Mouse (Mus musculus): ENCODE data around the gene Mbtps2.

Mbtps2 gene

GRCm38 (mm10) chrX:157500004-157500403, 98.5 kb downstream of the Mbtps2 start:
- no peak for DNase-seq

GRCm38 (mm10) chrX:157493159-157493558, 105.4 kb downstream of the Mbtps2 start:
- DNase-seq = no peak

GRCm38 (mm10) chrX:157491944-157492726, 106.4 kb downstream of the Mbtps2 start, which contains the start of gene Sms:
TSS of gene Sms (minus strand) at chrX:157492287.
- DNase-seq = peak; percentile 61 to 68

GRCm38 (mm10) chrX:157491145-157491935, 107.2 kb downstream of the Mbtps2 start:
- DNase-seq = peak; percentile 40 to 43

GRCm38 (mm10) chrX:157490769-157491144, 107.8 kb downstream of the Mbtps2 start:
- DNase-seq = peak in 1 of 2 experiments; percentile 5

- DNase-seq = no peak
Measured at GRCm38 (mm10) chrX:157489871-157490721, 108.4 kb downstream of the Mbtps2 start.

DNA sequence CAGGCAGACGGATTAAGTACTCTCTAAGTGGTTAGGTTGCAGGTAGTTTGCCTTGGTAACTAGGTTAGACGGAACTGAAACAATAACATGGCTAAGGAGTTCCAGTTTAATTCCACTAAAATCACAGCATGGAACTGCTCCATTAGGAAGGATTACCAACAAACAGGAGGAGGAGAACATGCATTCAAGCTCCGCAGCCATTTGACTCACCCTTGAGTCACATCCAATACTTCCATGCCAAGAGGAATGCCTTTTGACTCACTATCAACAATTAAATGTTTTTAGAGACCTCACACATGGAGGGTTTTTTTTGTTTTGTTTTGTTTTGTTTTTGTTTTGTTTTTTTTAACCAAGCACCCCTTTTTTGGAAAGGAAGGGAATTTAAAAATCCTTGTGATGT, 109.7 kb downstream of the Mbtps2 start:
- no peak for DNase-seq

GRCm38 (mm10) chrX:157486765-157487164, 111.8 kb downstream of the Mbtps2 start:
- DNase-seq = no peak

All from spleen, adult 18-20 months (tissue).